Mouse (Mus musculus) heart, embryonic 12.5 days (tissue): Measurements from ENCODE around the gene Phldb2. TPM values are rescaled to one million over a fixed set of nuclear protein-coding genes. Genes with fewer than 3 reads are reported as not detected.

Source experiments
- ATAC-seq: fragments of 200-750 bp; cut with Nextera tagmentation; 2 replicates; pipeline ENCODE4 v1.8.0; 2017; ENCODE audit warnings: moderate TSS enrichment, moderate library complexity; ENCODE audit not compliant: insufficient number of reproducible peaks, low FRiP score
- H3K27ac ChIP-seq: fragments of 300-500 bp; sonication (generic); 2 replicates; pipeline ENCODE4 v1.5.1; 2016; ENCODE audit warnings: mild to moderate bottlenecking, moderate library complexity; ENCODE audit not compliant: poor library complexity, severe bottlenecking
- H3K27me3 ChIP-seq: fragments of 300-500 bp; sonication (generic); replicated peaks from 2 replicates; pipeline ENCODE4 v1.6.1; 2016; ENCODE audit warnings: mild to moderate bottlenecking, moderate library complexity
- H3K36me3 ChIP-seq: fragments of 300-500 bp; sonication (generic); 2 replicates; pipeline ENCODE4 v1.6.1; 2016; ENCODE audit warnings: mild to moderate bottlenecking, moderate library complexity
- H3K4me1 ChIP-seq: fragments of 300-500 bp; sonication (generic); replicated peaks from 2 replicates; pipeline ENCODE4 v1.6.1; 2016; ENCODE audit warnings: mild to moderate bottlenecking
- H3K4me2 ChIP-seq: fragments of 300-500 bp; sonication (generic); 2 replicates; pipeline ENCODE4 v1.6.1; 2016; ENCODE audit warnings: mild to moderate bottlenecking, moderate library complexity
- H3K4me3 ChIP-seq: fragments of 300-500 bp; sonication (generic); 2 replicates; pipeline ENCODE4 v1.5.1; 2016; ENCODE audit warnings: mild to moderate bottlenecking
- H3K9ac ChIP-seq: fragments of 300-500 bp; sonication (generic); 2 replicates; pipeline ENCODE4 v1.6.1; 2016; ENCODE audit warnings: mild to moderate bottlenecking, moderate library complexity
- H3K9me3 ChIP-seq: fragments of 300-500 bp; sonication (generic); replicated peaks from 2 replicates; pipeline ENCODE4 v1.6.1; 2016; ENCODE audit warnings: mild to moderate bottlenecking, moderate library complexity
- WGBS: fragments of 180-500 bp; shearing (Covaris S2); methylation state at CpG from one replicate; pipeline ENCODE4 v1.1.7; 2016; 5-methylcytosine and 5-hydroxymethylcytosine counted together
- polyA plus RNA-seq: library from polyadenylated mRNA; unstranded; fragments of >200 nt; fragmentation: Nextera tagmentation; extraction: Ambion mirVana; gene quantifications from 2 replicates; pipeline ENCODE4 v1.2.1, GENCODE M21; 2016

Phldb2 gene
- polyA plus RNA-seq, 1 experiment from 2014 or later, result 59.2 TPM

DNA sequence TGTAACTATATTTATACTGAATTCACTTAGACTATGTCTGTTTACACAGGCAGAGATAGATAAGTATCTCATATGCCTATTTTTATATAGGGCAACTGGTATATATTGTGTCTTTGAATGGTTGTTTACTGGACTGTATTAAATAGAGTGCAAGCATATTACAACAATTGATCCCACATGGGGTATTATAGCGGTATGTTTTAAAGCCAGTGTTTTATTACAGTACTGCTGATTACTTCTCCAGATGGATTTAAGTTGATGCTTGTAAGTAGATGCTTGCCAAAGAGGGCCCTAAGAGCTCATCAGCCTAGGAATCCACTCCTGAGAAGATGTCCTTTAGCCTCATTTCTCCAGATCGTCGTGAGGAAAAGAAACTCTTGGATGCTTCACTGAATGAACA lies 84.4 kb downstream of the Phldb2 start:
- ATAC-seq, result no peak
- 74% methylated on average over 3 of the region's 3 CpGs for WGBS
- H3K4me2 ChIP-seq, result no peak overlapping the region
- H3K4me1 ChIP-seq, result peaks cover 11% of the 10 kb centered on the region
- no peaks in the 10 kb centered on the region for H3K36me3 ChIP-seq
- H3K9me3 ChIP-seq, result no peaks in the 10 kb centered on the region
- H3K27me3 ChIP-seq, result no peaks in the 10 kb centered on the region
- H3K9ac ChIP-seq, result no peak overlapping the region
- H3K27ac ChIP-seq, result no peak overlapping the region
- no peak overlapping the region for H3K4me3 ChIP-seq

DNA sequence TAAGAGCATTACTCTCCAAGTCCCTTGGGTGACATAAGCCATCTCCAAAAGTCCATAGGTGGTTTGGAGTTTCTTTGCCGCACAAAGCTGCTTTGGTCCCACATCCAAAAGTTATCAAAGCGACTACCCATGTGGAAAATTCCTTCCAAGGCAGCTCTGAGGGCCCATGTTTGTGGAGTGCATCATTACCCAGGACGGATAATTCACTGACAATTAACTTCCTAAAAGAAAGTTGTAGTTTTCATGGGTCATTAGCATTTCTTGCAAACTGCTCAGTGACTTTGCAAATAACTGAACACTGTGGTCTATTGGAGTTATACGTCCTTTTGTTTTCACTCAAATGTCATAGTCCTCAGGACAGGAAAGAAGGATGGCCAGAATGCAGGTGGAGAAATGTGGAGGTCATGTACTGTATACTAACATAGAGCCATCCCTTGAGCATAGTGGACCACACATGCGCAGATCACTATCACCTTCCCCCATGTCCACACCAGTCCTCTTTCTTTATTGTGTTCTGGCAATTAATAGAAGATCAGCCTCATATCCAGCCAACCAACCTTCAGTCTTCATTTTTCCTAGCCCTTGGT lies 96.0 kb downstream of the Phldb2 start:
- no peak for ATAC-seq
- Histone ChIP-seq H3K9me3 (no peaks in the 10 kb centered on the region), H3K4me1 (no peaks in the 10 kb centered on the region), H3K36me3 (no peaks in the 10 kb centered on the region), H3K9ac (no peak overlapping the region), H3K4me2 (no peak overlapping the region), H3K27me3 (no peaks in the 10 kb centered on the region), H3K27ac (no peak overlapping the region), H3K4me3 (no peak overlapping the region)
- 88% methylated on average over 5 of the region's 5 CpGs for WGBS

DNA sequence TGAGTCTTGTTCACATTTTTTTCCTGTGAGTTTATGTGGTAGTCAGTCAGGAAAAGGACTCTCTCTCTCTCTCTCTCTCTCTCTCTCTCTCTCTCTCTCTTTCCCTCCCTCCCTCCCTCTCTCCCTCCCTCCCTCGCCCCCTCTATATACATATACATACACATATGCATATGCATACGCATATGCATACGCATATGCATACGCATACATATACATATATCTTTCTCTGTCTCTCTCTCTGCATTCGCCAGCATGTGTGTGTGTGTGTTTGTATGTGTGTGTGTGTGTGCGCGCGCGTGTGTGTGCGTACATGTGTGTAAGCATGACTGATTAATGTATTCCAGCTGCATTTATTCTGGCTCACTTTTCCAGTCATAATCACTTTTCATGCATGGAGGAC lies 98.9 kb downstream of the Phldb2 start:
- ATAC-seq, result no peak
- Histone ChIP-seq H3K27ac (no peak overlapping the region), H3K4me3 (no peak overlapping the region), H3K36me3 (no peaks in the 10 kb centered on the region), H3K4me2 (no peak overlapping the region), H3K9ac (no peak overlapping the region), H3K4me1 (no peaks in the 10 kb centered on the region), H3K9me3 (no peaks in the 10 kb centered on the region), H3K27me3 (no peaks in the 10 kb centered on the region)
- WGBS, result 87% methylated on average over 10 of the region's 10 CpGs

DNA sequence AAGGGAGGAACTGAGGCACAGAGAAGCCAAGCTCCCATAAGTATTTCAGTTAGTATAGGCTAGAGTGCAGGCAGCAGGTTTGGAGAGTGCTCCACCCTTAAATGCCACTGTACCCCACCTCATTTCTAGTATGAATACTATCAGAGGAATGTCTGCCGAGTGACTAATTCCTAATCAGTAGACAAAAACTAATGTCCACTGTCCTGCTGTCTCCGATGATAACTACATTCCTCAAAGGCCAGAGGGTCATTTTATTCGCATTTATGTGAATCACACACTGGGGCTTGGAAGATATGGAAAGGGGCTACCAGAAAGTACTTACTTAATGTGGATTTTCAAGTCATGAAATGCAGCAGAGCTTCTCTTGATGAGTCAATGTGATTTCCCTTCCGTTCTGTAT lies 104.4 kb downstream of the Phldb2 start:
- Histone ChIP-seq H3K27me3 (no peaks in the 10 kb centered on the region), H3K36me3 (no peaks in the 10 kb centered on the region), H3K4me1 (peaks cover 6% of the 10 kb centered on the region), H3K9ac (no peak overlapping the region), H3K9me3 (no peaks in the 10 kb centered on the region), H3K27ac (no peak overlapping the region), H3K4me2 (no peak overlapping the region), H3K4me3 (no peak overlapping the region)
- WGBS, result 28% methylated on average over 4 of the region's 4 CpGs
- no peak for ATAC-seq

DNA sequence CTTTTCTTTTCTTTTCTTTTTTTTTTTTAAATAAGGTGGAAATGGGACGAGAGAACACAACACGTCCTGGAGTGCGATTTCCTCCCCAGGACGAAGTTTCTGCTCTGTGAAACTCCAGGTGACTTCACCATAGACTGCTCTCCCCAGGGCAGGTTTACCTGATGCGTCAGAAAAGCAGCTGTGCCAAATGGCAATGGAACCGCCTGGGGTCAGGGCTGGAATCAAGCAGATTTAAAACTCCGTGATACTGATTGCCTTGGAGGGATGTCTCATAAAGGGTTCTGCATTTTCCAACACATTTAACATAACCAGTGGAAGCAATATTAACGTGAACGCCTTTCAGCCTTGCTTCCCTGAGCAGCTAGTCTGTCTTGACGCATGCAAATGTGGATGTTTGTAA lies 108.5 kb downstream of the Phldb2 start:
- Histone ChIP-seq H3K4me1 (peaks cover 32% of the 10 kb centered on the region), H3K27ac (no peak overlapping the region), H3K4me3 (peak overlapping the region; percentile 78), H3K9me3 (no peaks in the 10 kb centered on the region), H3K36me3 (no peaks in the 10 kb centered on the region), H3K27me3 (no peaks in the 10 kb centered on the region), H3K9ac (peak overlapping the region; percentile 94; the same call in 1 of the 2 replicates), H3K4me2 (peak overlapping the region; percentile 76)
- ATAC-seq, result no peak
- 18% methylated on average over 10 of the region's 10 CpGs for WGBS

DNA sequence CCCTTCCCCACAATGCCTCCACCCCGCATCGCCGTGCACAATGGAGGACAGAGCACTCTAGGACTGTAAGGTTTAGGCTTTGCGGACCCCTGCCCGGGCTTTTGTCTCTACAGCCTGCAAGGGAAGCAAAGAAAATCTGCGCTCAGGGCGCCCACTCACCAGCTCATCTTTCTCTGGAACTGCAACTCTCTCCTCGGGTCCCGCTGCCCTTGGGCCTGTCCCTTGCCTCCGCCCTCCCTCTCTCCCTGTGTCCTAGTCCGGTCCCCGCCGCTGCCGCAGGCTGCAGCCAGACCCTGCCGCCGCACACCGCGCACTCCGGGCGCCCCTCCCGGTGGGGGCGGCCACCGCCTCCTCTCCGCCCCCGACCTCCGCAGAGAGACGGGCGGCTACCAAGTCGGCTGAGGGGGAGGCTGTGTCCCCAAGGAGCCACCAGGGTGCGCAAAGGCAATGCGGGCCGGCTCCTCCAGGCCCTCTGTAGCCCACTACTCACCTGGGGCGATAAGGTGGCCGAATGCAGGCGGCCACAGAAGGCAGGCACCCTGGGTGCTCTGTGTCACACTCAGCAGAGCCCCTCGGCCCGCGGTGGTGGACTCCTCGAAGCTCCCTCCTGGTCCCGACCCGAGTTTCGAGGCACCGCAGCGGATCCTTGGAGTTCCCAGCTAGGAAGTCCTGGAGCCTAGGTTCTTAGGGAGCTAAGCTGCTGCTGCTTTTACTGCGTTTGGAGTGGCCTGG lies 109.2 kb downstream of the Phldb2 start:
- WGBS, result under 1% methylated on average over 45 of the region's 45 CpGs
- Histone ChIP-seq H3K27me3 (no peaks in the 10 kb centered on the region), H3K9me3 (no peaks in the 10 kb centered on the region), H3K4me1 (peaks cover 36% of the 10 kb centered on the region), H3K36me3 (no peaks in the 10 kb centered on the region), H3K27ac (peak overlapping the region; percentile 90), H3K4me3 (peak overlapping the region; percentile 78), H3K4me2 (peak overlapping the region; percentile 76), H3K9ac (peak overlapping the region; percentile 94)
- ATAC-seq, result peak; percentile 95

DNA sequence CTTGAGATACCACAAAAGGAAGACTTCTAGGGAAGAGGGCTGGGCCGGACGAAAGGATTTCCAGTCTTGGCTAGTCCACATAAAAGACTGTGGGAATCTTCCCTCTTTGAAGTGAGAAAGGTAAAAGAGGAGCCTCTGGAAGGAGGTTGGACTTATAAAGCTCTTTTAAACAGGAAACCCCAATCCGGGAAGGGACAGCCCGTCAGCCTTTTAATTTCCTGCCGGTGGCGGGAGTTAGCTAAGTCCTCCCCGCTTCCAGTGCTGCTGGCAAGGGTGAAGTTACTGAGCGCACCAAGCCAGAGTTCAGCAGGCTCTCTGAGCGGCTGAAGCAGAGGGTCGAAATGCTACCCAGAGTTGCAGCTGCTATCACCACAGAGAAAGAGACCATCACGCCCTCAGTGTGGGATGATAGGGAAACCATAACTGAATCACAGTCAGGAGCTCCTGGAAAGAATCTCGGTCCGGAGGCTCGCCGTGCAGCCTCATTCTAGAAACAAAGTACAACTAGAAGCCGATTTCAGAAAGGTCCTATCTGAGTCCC lies 110.0 kb downstream of the Phldb2 start:
- Histone ChIP-seq H3K4me1 (peaks cover 38% of the 10 kb centered on the region), H3K9me3 (no peaks in the 10 kb centered on the region), H3K9ac (peak overlapping the region; percentile 94), H3K4me3 (peak overlapping the region; percentile 78), H3K4me2 (peak overlapping the region; percentile 76), H3K36me3 (no peaks in the 10 kb centered on the region), H3K27ac (peak overlapping the region; percentile 90), H3K27me3 (no peaks in the 10 kb centered on the region)
- WGBS, result under 1% methylated on average over 16 of the region's 16 CpGs
- ATAC-seq, result peak; percentile 27; the same call in 1 of the 2 replicates

DNA sequence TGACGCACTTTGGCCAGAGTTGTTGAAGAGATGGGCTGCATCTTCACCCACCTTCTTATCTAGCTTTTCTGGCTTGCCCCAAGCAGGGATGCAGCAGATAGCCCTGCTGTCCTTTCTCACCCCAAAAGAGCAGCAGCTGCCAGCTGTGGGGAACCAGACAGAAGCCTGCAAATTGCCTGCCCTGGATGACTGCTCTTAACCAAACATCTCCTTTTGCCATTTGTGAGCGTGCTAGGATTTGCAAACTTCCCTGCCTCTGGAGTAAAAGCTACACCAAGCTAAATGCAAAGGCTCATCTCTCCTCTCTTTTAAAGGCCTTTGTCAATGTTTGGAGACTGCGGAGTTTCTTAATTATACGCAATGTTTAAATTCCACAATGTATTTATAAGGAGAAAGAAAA lies 111.0 kb downstream of the Phldb2 start:
- peak overlapping the region; percentile 78 for H3K4me3 ChIP-seq
- H3K9me3 ChIP-seq, result no peaks in the 10 kb centered on the region
- H3K27ac ChIP-seq, result peak overlapping the region; percentile 67
- peak overlapping the region; percentile 76 for H3K4me2 ChIP-seq
- H3K36me3 ChIP-seq, result no peaks in the 10 kb centered on the region
- no peak for ATAC-seq
- 50% methylated on average over 4 of the region's 4 CpGs for WGBS
- H3K9ac ChIP-seq, result peak overlapping the region; percentile 76
- peaks cover 48% of the 10 kb centered on the region for H3K4me1 ChIP-seq
- H3K27me3 ChIP-seq, result no peaks in the 10 kb centered on the region

DNA sequence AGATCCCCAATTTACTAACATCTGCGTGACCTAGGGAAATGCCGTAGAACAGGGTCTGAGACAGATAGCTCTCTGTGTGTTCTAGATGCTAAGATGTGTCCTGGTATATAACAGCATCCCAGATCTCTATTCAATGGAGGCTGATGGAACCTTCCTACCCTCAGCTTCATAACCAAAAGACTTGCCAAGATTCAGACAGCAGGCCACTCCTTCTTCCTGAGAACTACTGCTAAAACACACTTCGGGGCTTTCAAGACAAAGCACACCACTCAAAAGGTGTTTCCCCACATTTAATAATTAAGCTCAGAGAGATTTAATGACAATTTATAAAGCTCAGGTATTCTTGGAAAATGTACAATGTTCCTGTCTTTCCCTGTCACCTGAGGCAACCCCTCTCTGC lies 111.6 kb downstream of the Phldb2 start:
- H3K36me3 ChIP-seq, result no peaks in the 10 kb centered on the region
- ATAC-seq, result no peak
- H3K4me3 ChIP-seq, result peak overlapping the region; percentile 78
- 73% methylated on average over 3 of the region's 3 CpGs for WGBS
- H3K9me3 ChIP-seq, result no peaks in the 10 kb centered on the region
- H3K27ac ChIP-seq, result peak overlapping the region; percentile 67
- no peaks in the 10 kb centered on the region for H3K27me3 ChIP-seq
- H3K4me2 ChIP-seq, result peak overlapping the region; percentile 76
- no peak overlapping the region for H3K9ac ChIP-seq
- H3K4me1 ChIP-seq, result peaks cover 54% of the 10 kb centered on the region

DNA sequence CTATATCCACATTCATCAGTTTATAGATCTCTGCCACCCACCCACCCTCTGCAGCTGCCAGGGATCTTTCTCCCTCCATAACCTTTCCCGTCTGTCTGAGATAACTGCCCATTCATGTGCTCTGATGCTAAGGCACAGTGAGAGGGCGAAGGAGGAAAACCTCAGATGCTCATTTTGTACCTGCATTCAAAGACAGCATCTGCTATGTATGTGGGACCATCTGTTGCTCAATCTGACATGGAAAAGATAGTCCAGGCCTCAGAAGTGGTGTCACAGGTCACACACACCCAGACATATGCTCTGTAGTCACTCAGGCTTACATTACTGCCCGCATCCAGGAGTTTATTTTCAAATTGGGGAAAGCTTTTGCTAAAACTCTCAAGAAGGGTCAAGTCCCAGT lies 112.4 kb downstream of the Phldb2 start:
- no peak for ATAC-seq
- Histone ChIP-seq H3K27me3 (no peaks in the 10 kb centered on the region), H3K27ac (no peak overlapping the region), H3K4me3 (no peak overlapping the region), H3K9me3 (no peaks in the 10 kb centered on the region), H3K9ac (no peak overlapping the region), H3K4me2 (peak overlapping the region; percentile 76; the same call in 1 of the 2 replicates), H3K4me1 (peaks cover 59% of the 10 kb centered on the region), H3K36me3 (no peaks in the 10 kb centered on the region)
- WGBS, result 67% methylated on average over 3 of the region's 3 CpGs

DNA sequence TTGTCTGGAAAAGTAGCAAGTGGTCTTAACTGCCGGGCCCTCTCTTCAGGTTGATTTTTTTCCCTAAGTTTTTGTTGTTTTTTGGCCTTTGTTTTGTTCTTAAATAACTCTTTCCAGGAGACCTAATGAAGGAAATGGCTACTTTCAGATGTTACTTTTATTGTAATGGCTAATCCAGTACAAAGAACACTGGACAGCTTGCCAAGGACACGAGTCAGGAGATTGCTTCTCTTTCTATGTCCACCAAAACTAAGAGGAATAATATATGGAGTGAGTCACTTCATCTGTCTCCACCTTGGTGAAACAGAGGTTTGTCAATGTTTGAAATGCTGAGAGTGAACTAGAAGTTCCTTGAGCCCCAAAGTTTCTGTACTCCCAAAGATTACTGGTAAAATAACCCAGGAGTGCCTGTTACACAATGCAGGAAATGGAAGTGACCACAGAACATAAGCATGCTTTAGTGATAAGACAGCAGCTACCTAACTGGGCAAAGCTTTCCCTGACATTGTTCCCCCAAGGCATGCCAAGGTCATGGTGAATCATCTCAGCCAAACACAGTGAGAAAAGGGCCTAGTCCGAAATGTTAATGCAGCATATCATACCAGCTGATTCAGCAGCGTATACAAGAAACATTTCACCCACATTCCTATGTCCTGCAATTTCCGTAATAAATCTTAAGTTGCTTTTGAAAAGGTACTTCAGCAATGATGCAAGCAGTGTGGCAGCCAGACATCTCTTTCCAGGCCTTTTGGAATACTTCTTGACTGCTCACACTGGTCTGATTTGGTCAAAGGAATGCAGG lies 115.7 kb downstream of the Phldb2 start:
- Histone ChIP-seq H3K4me1 (peaks cover 75% of the 10 kb centered on the region), H3K9me3 (no peaks in the 10 kb centered on the region), H3K4me2 (peak overlapping the region; percentile 43), H3K4me3 (no peak overlapping the region), H3K36me3 (no peaks in the 10 kb centered on the region), H3K27me3 (no peaks in the 10 kb centered on the region), H3K27ac (peak overlapping the region; percentile 92), H3K9ac (no peak overlapping the region)
- WGBS, result 20% methylated on average over 5 of the region's 5 CpGs
- peak; percentile 82 for ATAC-seq
